Mouse (Mus musculus): ENCODE measurements at regions not wholly inside any gene's neighbourhood (a gene's known extent, or its start where the extent isn't known, plus 50 kb on each side); places are given as distances from the start of the nearest gene placed in this dataset.

DNA sequence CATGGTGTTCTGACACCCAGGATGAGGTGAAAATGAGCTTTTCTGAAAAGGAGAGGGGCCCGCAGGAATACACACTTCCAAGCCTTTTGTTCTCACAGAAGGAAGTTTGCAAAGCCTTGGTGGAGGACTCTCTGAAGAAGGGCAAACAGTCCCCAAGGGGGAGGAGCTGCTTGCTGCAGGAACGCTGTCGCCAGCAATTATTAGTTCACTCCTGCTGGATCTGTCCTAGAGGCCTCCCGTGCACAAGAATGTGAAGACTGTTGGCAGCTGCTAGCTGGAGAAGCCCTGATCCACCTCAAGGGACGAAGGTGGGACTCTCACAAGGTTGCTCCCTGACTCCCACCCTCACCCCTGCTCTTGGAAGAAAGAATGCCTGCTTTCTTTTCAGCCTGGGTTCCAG lies 85.6 kb upstream of the Olfm4 start:
- H3K4me1 ChIP-seq (ENCODE audit: control insufficient read depth, insufficient read depth, low read length) = no peaks in the 10 kb centered on the region; the same call in 1 of the 2 replicates
- WGBS = 7% methylated on average over 5 of the region's 5 CpGs
- ATAC-seq (ENCODE audit: insufficient number of reproducible peaks, low FRiP score, low TSS enrichment, low read depth) (no peak), DNase-seq (ENCODE audit: low spot score) (no peak)
- H3K27ac ChIP-seq (replicated peaks; ENCODE audit: low read depth, low read length) = no peak overlapping the region
- H3K36me3 ChIP-seq (ENCODE audit: control insufficient read depth, insufficient read depth, low read length) = no peaks in the 10 kb centered on the region
- no peak overlapping the region for H3K4me3 ChIP-seq (ENCODE audit: low read depth, low read length)
- no peaks in the 10 kb centered on the region for H3K27me3 ChIP-seq (ENCODE audit: control insufficient read depth, insufficient read depth, low read length)
- no peaks in the 10 kb centered on the region for H3K9me3 ChIP-seq (ENCODE audit: control insufficient read depth, low read length)
- no peak overlapping the region for H3K4me2 ChIP-seq (ENCODE audit: low read depth, severe bottlenecking)
- H3K9ac ChIP-seq (ENCODE audit: low read length) = no peak overlapping the region

DNA sequence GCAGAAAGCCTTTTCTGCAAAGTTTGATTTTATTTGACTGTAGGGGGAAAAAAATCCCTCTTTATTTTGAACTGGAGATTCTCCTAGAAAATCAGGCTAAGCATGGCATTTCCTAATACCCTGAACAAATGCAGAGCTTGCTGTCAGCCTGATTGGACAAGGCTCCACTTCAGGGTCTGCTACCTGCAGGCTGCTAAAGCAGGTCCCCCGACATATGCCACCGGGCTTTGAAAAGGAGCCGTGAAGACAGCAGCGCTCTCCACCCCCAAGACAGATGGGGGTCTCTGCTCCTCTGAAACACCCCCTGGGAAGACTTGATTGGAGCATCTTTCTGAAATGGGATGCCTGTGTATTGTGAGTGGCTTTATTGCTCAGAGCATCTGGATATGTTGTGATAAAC lies 90.6 kb upstream of the Olfm4 start:
- DNase-seq (ENCODE audit: low spot score) = no peak
- WGBS = 70% methylated on average over 4 of the region's 4 CpGs
- Histone ChIP-seq H3K27ac (replicated peaks; ENCODE audit: low read depth, low read length) (no peak overlapping the region), H3K4me1 (ENCODE audit: control insufficient read depth, insufficient read depth, low read length) (no peaks in the 10 kb centered on the region; the same call in 1 of the 2 replicates), H3K4me3 (ENCODE audit: low read depth, low read length) (no peak overlapping the region), H3K36me3 (ENCODE audit: control insufficient read depth, insufficient read depth, low read length) (no peaks in the 10 kb centered on the region), H3K4me2 (ENCODE audit: low read depth, severe bottlenecking) (no peak overlapping the region), H3K9me3 (ENCODE audit: control insufficient read depth, low read length) (no peaks in the 10 kb centered on the region), H3K27me3 (ENCODE audit: control insufficient read depth, insufficient read depth, low read length) (no peaks in the 10 kb centered on the region), H3K9ac (ENCODE audit: low read length) (no peak overlapping the region)
- ATAC-seq (ENCODE audit: insufficient number of reproducible peaks, low FRiP score, low TSS enrichment, low read depth) = no peak

DNA sequence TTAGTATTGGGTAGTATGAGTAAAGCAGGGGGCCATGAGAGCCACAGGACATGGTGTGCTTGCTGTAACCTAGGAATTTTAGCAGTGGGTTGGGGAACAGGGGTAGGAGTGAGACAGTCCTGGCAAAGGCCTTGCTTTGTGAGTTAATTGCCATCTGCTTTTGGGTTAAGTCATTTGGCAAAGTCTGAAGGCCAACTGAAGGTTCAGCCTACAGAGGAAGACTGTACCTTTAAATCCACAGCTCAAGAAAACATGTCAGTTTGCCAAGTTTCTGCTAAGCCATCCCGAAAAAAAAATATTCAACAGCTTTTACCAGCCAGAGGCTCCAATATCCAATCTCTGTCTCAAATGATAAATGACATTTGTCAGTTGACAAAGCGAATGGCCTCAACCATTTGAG lies 93.2 kb upstream of the Olfm4 start:
- no peak overlapping the region for H3K4me3 ChIP-seq (ENCODE audit: low read depth, low read length)
- no peaks in the 10 kb centered on the region for H3K36me3 ChIP-seq (ENCODE audit: control insufficient read depth, insufficient read depth, low read length)
- no peak overlapping the region for H3K9ac ChIP-seq (ENCODE audit: low read length)
- H3K4me1 ChIP-seq (ENCODE audit: control insufficient read depth, insufficient read depth, low read length) = no peaks in the 10 kb centered on the region
- 88% methylated on average over 2 of the region's 2 CpGs for WGBS
- no peak for DNase-seq (ENCODE audit: low spot score)
- no peaks in the 10 kb centered on the region for H3K27me3 ChIP-seq (ENCODE audit: control insufficient read depth, insufficient read depth, low read length)
- no peak for ATAC-seq (ENCODE audit: insufficient number of reproducible peaks, low FRiP score, low TSS enrichment, low read depth)
- no peaks in the 10 kb centered on the region for H3K9me3 ChIP-seq (ENCODE audit: control insufficient read depth, low read length)
- H3K4me2 ChIP-seq (ENCODE audit: low read depth, severe bottlenecking) = no peak overlapping the region
- no peak overlapping the region for H3K27ac ChIP-seq (replicated peaks; ENCODE audit: low read depth, low read length)

DNA sequence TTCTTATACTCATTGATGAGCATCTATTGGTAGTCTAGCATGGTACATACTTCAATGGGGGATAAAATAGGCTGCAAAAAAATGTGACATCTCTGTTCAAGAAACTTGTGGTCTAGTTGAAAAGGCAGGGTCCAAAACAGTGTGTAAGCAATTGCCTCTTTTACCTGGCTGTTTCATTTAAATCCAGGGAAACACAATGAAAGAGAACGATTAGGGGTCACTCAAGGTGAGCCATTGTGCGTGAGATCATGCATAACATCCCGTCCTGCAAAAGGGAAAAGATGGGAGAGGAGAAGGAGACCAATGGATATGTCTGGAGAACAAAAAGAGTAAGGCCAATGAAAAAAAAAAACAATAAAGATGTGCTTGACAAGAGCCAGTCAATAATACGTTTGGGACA lies 93.6 kb upstream of the Olfm4 start:
- ATAC-seq (ENCODE audit: insufficient number of reproducible peaks, low FRiP score, low TSS enrichment, low read depth) = no peak
- no peak overlapping the region for H3K4me3 ChIP-seq (ENCODE audit: low read depth, low read length)
- no peaks in the 10 kb centered on the region for H3K36me3 ChIP-seq (ENCODE audit: control insufficient read depth, insufficient read depth, low read length)
- no peaks in the 10 kb centered on the region for H3K27me3 ChIP-seq (ENCODE audit: control insufficient read depth, insufficient read depth, low read length)
- WGBS = 91% methylated on average over 4 of the region's 4 CpGs
- H3K27ac ChIP-seq (replicated peaks; ENCODE audit: low read depth, low read length) = no peak overlapping the region
- H3K9ac ChIP-seq (ENCODE audit: low read length) = no peak overlapping the region
- no peak overlapping the region for H3K4me2 ChIP-seq (ENCODE audit: low read depth, severe bottlenecking)
- H3K4me1 ChIP-seq (ENCODE audit: control insufficient read depth, insufficient read depth, low read length) = no peaks in the 10 kb centered on the region
- H3K9me3 ChIP-seq (ENCODE audit: control insufficient read depth, low read length) = no peaks in the 10 kb centered on the region
- no peak for DNase-seq (ENCODE audit: low spot score)

DNA sequence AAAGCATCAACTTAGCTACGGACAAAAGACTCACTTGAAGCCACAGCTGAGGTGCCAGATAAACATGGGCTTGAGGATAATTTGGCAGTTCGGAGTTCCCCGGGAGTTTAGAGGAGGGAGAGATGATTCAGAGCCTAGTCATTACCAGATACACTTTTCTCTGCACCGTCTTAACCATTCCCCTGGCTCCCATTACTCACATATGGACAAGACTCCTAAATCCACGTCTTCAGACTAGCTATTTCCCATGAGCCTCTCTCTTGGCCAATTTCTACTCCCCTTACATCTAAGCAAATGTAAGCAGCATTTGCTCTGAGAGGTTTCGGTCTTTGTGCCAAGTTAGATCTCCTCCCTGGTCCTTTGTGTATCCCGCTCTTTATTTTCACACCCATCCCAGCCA lies 100.4 kb upstream of the Olfm4 start:
- Histone ChIP-seq H3K4me3 (ENCODE audit: low read depth, low read length) (no peak overlapping the region), H3K9me3 (ENCODE audit: control insufficient read depth, low read length) (no peaks in the 10 kb centered on the region), H3K9ac (ENCODE audit: low read length) (no peak overlapping the region), H3K4me1 (ENCODE audit: control insufficient read depth, insufficient read depth, low read length) (peaks cover 6% of the 10 kb centered on the region; the same call in 1 of the 2 replicates), H3K36me3 (ENCODE audit: control insufficient read depth, insufficient read depth, low read length) (no peaks in the 10 kb centered on the region), H3K4me2 (ENCODE audit: low read depth, severe bottlenecking) (no peak overlapping the region), H3K27me3 (ENCODE audit: control insufficient read depth, insufficient read depth, low read length) (no peaks in the 10 kb centered on the region), H3K27ac (replicated peaks; ENCODE audit: low read depth, low read length) (no peak overlapping the region)
- DNase-seq (ENCODE audit: low spot score) = no peak
- WGBS = 84% methylated on average over 7 of the region's 7 CpGs
- no peak for ATAC-seq (ENCODE audit: insufficient number of reproducible peaks, low FRiP score, low TSS enrichment, low read depth)

DNA sequence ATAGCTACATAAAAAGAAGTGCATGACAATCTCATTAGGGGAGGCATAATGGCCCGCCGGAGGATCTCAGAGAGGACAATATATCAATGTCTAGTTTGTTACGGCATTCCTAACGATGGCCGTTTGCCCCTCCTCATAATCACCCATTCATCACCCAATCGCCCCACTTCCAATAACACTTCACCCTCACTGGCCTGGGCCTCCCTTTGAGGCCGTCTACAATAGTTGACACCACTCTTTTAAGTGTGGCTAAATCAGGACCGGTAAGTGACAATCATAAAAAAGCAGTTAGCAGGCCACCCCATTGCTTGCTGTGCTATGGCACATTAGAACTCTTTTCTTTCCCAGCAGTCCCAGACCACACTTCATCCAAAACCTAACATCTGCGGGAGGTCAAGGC lies 102.2 kb upstream of the Olfm4 start:
- Histone ChIP-seq H3K4me2 (ENCODE audit: low read depth, severe bottlenecking) (no peak overlapping the region), H3K4me3 (ENCODE audit: low read depth, low read length) (no peak overlapping the region), H3K36me3 (ENCODE audit: control insufficient read depth, insufficient read depth, low read length) (no peaks in the 10 kb centered on the region), H3K9me3 (ENCODE audit: control insufficient read depth, low read length) (no peaks in the 10 kb centered on the region), H3K9ac (ENCODE audit: low read length) (no peak overlapping the region), H3K27ac (replicated peaks; ENCODE audit: low read depth, low read length) (no peak overlapping the region), H3K27me3 (ENCODE audit: control insufficient read depth, insufficient read depth, low read length) (0 out of 2 replicates have a peak, but pooled peaks cover 2% of the 10 kb centered on the region), H3K4me1 (ENCODE audit: control insufficient read depth, insufficient read depth, low read length) (peaks cover 6% of the 10 kb centered on the region; the same call in 1 of the 2 replicates)
- no peak for DNase-seq (ENCODE audit: low spot score)
- WGBS = 5% methylated on average over 9 of the region's 9 CpGs
- ATAC-seq (ENCODE audit: insufficient number of reproducible peaks, low FRiP score, low TSS enrichment, low read depth) = no peak

DNA sequence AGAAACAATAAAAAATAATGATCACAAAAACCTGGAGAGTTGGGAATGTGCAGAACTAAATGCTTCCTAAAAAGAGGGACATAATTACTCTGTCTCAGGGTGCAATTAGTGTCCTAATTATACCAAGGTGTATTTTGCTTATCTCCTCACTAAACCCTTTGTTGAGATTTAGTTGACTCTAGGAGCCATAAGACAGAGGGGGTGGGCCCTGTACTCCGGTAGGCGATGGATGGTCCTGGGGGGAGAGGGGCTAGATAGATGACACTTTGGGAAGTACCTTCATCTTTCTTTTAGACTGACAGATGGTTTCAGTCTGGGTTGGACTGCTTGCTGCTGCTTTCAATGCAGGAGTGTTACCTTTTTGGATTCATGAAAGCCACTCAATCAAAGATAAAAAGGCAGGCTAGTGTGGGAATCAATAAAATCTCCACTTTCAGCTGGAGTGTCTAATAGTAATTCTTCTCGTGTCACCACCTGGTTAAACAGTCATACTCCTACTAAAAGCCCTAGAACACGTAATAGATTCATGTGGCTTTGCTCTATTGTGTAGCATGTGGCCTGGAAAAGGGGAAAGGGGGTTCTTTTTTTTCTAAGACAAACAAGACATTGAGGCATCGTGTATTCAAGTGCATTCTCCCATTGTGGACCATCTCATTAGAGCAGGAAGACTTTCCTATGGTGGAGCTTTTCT lies 103.7 kb upstream of the Olfm4 start:
- Histone ChIP-seq H3K4me1 (ENCODE audit: control insufficient read depth, insufficient read depth, low read length) (peaks cover 6% of the 10 kb centered on the region; the same call in 1 of the 2 replicates), H3K27ac (replicated peaks; ENCODE audit: low read depth, low read length) (no peak overlapping the region), H3K36me3 (ENCODE audit: control insufficient read depth, insufficient read depth, low read length) (no peaks in the 10 kb centered on the region), H3K9me3 (ENCODE audit: control insufficient read depth, low read length) (no peaks in the 10 kb centered on the region), H3K27me3 (ENCODE audit: control insufficient read depth, insufficient read depth, low read length) (0 out of 2 replicates have a peak, but pooled peaks cover 2% of the 10 kb centered on the region), H3K4me3 (ENCODE audit: low read depth, low read length) (no peak overlapping the region), H3K4me2 (ENCODE audit: low read depth, severe bottlenecking) (no peak overlapping the region), H3K9ac (ENCODE audit: low read length) (no peak overlapping the region)
- no peak for ATAC-seq (ENCODE audit: insufficient number of reproducible peaks, low FRiP score, low TSS enrichment, low read depth)
- WGBS = 41% methylated on average over 5 of the region's 5 CpGs
- no peak for DNase-seq (ENCODE audit: low spot score)

DNA sequence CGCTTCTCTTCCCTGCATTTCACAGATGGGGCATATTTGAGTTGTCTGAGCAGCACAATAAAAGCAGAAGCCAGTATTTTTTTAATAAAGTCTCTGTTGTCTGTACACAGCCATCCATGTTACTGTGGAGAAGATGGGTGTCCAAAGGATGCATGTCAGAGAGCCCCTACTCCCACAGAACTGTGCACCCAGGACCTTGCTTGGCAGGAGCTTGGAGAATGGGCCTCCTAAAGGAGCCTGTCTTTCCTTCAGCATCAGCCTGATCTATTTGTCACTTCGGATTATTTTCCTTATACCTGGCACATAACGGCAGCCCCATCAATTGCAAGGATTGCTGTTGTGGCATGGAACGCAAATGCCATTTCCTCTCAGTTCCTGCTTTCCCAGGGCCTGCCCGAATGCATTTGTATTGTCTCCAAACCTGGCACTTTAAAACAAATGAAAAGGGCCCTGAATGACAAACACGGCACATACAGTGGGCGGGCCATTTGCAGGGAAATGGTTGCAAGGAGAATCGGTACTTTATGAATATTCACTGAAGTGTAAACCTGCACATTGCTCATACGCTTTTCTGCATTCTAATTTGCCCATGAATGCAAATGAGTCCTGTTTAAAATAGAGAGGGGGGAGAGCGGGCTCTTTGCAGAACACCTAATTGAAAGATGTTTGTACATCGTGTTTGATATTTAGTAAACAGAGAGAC lies 104.4 kb upstream of the Olfm4 start:
- no peaks in the 10 kb centered on the region for H3K36me3 ChIP-seq (ENCODE audit: control insufficient read depth, insufficient read depth, low read length)
- WGBS = 79% methylated on average over 11 of the region's 11 CpGs
- DNase-seq (ENCODE audit: low spot score) = no peak
- no peak overlapping the region for H3K9ac ChIP-seq (ENCODE audit: low read length)
- H3K27me3 ChIP-seq (ENCODE audit: control insufficient read depth, insufficient read depth, low read length) = 0 out of 2 replicates have a peak, but pooled peaks cover 2% of the 10 kb centered on the region
- no peak overlapping the region for H3K27ac ChIP-seq (replicated peaks; ENCODE audit: low read depth, low read length)
- H3K4me2 ChIP-seq (ENCODE audit: low read depth, severe bottlenecking) = no peak overlapping the region
- ATAC-seq (ENCODE audit: insufficient number of reproducible peaks, low FRiP score, low TSS enrichment, low read depth) = no peak
- H3K9me3 ChIP-seq (ENCODE audit: control insufficient read depth, low read length) = no peaks in the 10 kb centered on the region
- no peak overlapping the region for H3K4me3 ChIP-seq (ENCODE audit: low read depth, low read length)
- H3K4me1 ChIP-seq (ENCODE audit: control insufficient read depth, insufficient read depth, low read length) = peaks cover 6% of the 10 kb centered on the region; the same call in 1 of the 2 replicates

Measured in limb, embryonic 11.5 days (tissue).